Mouse (Mus musculus) brain, embryonic 14.5 days (tissue): Measurements from ENCODE around the gene Grasp. TPM values are rescaled to one million over a fixed set of nuclear protein-coding genes. Genes with fewer than 3 reads are reported as not detected.

Experiments
- DNase-seq: peaks from one replicate; pipeline ENCODE4 v3.0.0-alpha.2; 2011; ENCODE audit warnings: low read depth
- CTCF ChIP-seq: fragments of 200-500 bp; IDR thresholded peaks from 2 replicates; pipeline ENCODE4 v1.5.1; 2012; ENCODE audit warnings: inconsistent platforms, mild to moderate bottlenecking, moderate library complexity, borderline replicate concordance; ENCODE audit not compliant: insufficient read depth, insufficient read length; ENCODE audit errors: extremely low read depth
- POLR2A ChIP-seq: fragments of 200-500 bp; IDR thresholded peaks from 2 replicates; pipeline ENCODE4 v1.6.1; 2012; ENCODE audit warnings: mild to moderate bottlenecking, inconsistent platforms, borderline replicate concordance; ENCODE audit not compliant: poor library complexity, insufficient read depth, insufficient read length, severe bottlenecking; ENCODE audit errors: extremely low read depth
- polyA plus RNA-seq: library from polyadenylated mRNA; depleted of rRNA; stranded (reverse); fragments of >200 nt; gene quantifications from 2 replicates; pipeline ENCODE4 v1.2.3, GENCODE M21; 2012

Gene Grasp
- polyA plus RNA-seq, 1 experiment = 6.5 TPM

DNA sequence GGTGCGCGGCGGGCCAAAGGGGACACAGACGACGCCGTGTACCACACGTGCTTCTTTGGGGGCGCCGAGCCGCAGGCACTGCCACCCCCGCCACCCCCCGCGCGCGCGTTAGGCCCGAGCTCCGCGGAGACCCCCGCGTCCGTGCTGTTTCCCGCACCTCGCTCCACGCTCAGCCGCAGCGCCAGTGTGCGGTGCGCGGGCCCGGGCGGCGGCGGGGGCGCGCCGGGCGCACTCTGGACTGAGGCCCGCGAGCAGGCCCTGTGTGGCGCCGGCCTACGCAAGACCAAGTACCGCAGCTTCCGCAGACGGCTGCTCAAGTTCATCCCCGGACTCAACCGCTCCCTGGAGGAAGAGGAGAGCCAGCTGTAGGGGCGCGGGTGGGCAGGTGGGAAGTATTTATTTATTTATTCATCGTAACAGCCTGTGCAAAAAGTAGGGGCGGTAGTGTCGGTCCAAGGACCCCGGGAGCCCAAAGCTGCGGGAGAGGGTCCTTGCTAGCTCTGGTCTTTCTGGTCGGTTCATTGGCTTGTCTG lies 7.7 kb downstream of the Grasp start:
- TF ChIP-seq POLR2A = no peak
- TF ChIP-seq CTCF = no peak
- no peak for DNase-seq

DNA sequence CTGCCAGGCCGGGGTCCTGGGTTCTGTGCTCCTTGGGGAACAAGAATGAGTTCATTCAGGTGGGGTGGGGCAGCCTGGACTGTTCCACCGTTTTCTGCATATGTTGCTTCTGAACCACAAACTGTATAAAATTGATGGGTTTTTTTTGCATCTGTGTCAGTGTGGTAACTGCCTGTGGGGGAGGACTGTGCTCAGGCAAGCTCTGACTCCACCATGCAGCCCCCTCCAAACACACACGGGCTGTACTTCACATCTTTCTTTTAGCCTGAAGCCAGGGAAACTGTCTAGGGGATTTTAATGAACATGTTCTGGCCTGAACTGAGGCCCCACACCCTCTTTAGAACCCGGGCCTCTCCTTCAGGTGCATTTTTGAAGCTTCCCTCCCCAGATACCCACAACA lies 8.6 kb downstream of the Grasp start:
- no peak for DNase-seq
- TF ChIP-seq POLR2A (no peak), CTCF (no peak)

GRCm38 (mm10) chr15:101233183-101233582 lies 9.2 kb downstream of the Grasp start:
- no peak for DNase-seq
- no peak for TF ChIP-seq CTCF
- no peak for TF ChIP-seq POLR2A

GRCm38 (mm10) chr15:101233641-101234275 lies 9.8 kb downstream of the Grasp start:
- no peak for TF ChIP-seq POLR2A
- no peak for TF ChIP-seq CTCF
- no peak for DNase-seq

DNA sequence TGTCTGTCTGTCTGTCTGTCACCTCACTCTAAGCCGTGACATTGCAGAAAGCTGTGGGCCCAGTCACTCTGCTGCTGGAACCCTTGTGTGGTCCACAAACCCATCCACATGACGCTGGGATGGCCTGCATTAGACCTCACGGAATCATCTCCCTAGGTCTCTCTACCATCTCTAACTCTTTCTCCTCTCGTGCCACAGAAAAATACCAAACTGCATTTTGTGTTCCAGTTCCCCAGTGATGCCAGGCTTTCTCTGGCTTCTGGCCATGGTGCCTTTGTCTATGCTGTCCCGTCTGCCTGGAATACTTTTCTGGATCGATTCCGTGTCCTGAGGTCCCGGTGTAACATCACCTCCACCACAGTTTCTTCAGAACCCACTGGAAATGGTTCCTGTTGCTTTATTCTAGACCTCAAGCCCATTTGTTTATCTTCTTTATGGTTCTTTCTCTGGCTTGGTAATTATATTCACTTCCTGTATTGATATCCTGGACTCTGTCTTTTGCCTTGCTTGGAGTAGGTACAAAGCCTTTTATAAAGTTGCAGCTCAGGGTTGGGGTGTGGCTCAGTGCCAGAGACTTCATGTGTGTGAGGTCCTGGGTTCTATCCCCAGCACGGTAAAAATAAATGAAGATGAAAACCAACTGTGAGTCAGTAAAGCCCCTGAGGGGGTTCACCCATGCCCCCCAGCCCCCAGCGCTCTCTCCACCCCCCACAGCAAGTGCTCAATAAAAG lies 10.8 kb downstream of the Grasp start:
- DNase-seq = no peak
- TF ChIP-seq POLR2A (no peak), CTCF (no peak)

DNA sequence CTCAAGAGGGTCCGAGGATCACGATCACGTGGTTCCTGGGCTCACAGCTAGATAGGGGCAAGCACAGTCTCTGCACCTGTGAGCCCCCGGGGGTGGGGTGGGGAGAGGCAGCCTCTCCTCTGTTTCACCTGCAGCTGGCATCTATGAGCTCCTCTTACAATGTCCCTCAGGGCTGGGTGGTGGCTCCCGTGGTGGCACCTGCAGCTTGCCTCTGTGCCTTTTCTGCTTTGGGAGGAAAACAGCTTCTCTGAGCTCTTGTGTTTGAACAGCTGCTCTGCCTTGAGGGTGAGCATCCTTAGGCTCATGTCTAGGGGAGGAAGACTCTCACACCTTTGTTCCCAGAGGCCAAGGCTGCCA lies 11.3 kb downstream of the Grasp start:
- no peak for TF ChIP-seq CTCF
- TF ChIP-seq POLR2A = no peak
- no peak for DNase-seq

GRCm38 (mm10) chr15:101235728-101236327 lies 11.8 kb downstream of the Grasp start:
- DNase-seq = peak; percentile 35
- TF ChIP-seq POLR2A = no peak
- no peak for TF ChIP-seq CTCF

DNA sequence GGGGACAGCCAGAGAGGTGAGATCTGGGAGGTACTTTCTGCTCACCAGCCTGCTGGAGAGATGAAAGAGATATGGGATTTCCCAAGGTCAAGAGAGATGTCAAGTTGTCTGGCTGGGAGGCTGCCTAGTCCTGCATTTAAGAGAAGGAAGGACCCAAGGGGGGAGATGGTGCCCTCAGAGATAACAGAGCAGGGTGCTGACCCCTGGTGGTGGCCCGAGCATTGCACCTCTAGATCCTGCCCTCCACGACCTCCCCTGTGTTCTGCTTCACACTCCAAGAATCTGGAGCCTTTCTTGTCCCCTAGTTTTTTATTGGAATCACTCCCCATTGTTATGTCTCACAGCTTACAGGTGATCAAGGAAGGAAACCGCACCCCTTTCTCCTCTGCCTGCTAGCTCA lies 12.9 kb downstream of the Grasp start:
- peak; percentile 45 for DNase-seq
- peak; percentile 79 for TF ChIP-seq CTCF
- TF ChIP-seq POLR2A = no peak

GRCm38 (mm10) chr15:101238885-101239511 lies 15.0 kb downstream of the Grasp start:
- peak; percentile 76 for TF ChIP-seq CTCF
- TF ChIP-seq POLR2A = no peak
- peak; percentile 75 for DNase-seq

DNA sequence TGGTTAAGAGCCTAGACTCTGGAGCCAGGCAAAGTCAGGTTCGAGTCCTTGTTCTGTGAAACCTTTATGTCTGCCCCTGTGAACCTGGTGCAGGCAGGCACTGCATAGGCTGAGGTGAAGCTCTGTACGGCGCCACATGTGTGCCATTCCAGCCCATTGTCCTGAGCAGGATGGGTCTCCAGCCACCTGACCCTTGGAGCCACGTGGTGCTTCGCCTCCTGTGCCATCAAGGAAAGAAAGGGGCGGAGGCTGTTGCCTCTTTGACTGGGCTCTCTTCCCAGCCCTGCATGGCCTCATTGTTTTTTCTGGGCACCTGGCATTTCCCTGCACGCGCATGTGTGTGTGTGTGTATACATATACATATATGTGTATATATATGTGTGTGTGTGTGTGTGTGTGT lies 15.8 kb downstream of the Grasp start:
- no peak for TF ChIP-seq POLR2A
- no peak for TF ChIP-seq CTCF
- DNase-seq = no peak

- TF ChIP-seq CTCF (peak; percentile 82; the same call in 1 of the 2 replicates), POLR2A (no peak)
- DNase-seq = peak; percentile 90
Observed at GRCm38 (mm10) chr15:101240799-101241204, 16.8 kb downstream of the Grasp start.

DNA sequence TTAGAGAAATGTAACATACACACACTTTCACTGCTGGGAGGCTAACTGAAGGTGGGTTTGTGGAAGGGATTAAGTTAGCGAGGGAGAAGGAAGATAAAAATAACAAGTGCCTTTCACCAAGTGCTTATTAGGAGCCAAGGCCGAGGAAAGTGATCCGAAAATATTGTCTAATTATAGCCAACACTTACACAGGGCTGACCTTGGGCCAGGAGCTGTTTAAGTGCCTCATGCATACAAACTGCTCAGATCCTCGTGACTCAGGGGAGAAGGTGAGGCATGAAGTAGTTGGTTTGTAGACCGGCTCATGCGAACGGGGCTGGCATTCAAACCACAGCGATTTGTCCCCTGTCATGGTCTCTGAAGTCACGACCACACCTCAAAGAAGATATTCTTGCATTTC lies 17.2 kb downstream of the Grasp start:
- DNase-seq = no peak
- TF ChIP-seq POLR2A = no peak
- TF ChIP-seq CTCF = no peak

GRCm38 (mm10) chr15:101241853-101242252 lies 17.9 kb downstream of the Grasp start:
- no peak for TF ChIP-seq CTCF
- TF ChIP-seq POLR2A = no peak
- DNase-seq = no peak

DNA sequence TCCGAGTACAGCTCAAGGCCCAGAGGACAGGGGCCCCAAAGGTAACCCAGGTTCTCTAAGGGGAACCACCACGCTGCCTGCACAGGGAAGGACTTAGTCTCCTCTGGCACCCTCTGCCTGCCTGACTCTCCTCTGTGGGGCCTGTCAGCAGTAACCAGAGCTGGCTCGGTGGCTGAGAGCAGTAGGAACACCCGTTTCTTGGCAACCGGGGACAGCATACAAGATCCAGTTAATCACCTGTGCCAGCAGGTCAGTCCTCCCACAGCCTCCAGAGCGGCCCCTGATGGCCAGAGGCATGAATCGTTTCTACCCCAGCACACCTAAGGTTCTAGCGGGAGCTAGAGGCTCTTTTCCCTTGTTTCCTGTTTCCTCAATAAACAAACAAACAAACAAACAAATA lies 18.7 kb downstream of the Grasp start:
- TF ChIP-seq POLR2A (no peak), CTCF (peak; percentile 25; the same call in 1 of the 2 replicates)
- DNase-seq = no peak

GRCm38 (mm10) chr15:101244012-101244411 lies 20.0 kb downstream of the Grasp start:
- no peak for TF ChIP-seq POLR2A
- TF ChIP-seq CTCF = no peak
- DNase-seq = no peak
